Mouse (Mus musculus) CD4-positive helper T cell, adult 2 months (primary cell): ENCODE measurements around the gene Gm1123.

Experiments used
- DNase-seq: peaks from one replicate; pipeline ENCODE4 v3.0.0-alpha.2; 2012; ENCODE audit warnings: low read depth, missing footprints, low spot score

Gene Gm1123

DNA sequence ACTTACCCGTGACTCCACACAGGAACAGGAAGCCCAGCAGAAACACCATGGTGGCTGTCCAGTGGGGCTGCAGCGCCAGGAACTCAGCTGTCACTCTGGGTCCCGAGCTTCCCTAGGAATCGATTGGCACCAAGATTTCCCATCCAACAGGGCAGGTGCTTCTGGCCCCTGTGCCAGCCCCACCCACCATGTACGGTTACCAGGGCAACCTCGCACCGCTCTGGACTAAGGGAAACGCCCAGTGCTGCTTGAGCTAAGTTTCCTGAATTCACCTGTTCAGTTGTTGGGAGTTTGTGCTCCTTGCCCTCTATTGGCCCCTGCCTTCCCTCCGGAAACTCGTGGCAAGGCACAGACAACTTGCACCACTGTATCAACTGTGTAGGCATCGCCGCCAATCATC lies at the start of gene Gm1123:
Gm1123 (minus strand) TSS at position 141 of the 400 bp plus-strand sequence.
- no peak for DNase-seq

- DNase-seq, result no peak
Observed at GRCm38 (mm10) chr9:99081718-99082117, 46.2 kb upstream of the Gm1123 start.

DNA sequence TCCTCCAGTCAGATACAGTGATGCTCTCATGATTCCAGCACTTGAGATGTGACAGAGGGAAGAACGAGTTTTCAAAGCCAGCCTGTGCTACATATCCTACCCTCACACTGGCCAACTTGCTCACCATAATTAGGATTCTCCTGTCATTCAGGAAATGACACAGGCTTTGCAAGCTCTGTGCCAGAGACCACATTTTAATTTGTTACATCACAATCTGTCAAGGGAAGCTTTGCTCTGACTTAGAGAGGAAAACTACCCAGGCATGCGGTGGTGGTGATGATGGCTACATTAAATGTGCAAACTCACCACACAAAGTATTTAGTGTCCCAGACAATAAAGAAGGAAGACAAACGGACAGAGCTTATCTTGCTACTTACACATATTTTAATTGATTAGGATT lies 45.8 kb upstream of the Gm1123 start:
- no peak for DNase-seq

GRCm38 (mm10) chr9:99080657-99081056 lies 45.1 kb upstream of the Gm1123 start:
- no peak for DNase-seq

GRCm38 (mm10) chr9:99074462-99074861 lies 38.9 kb upstream of the Gm1123 start:
- DNase-seq, result no peak

- DNase-seq, result no peak
Observed at GRCm38 (mm10) chr9:99072538-99072937, 37.0 kb upstream of the Gm1123 start.

- DNase-seq, result no peak
Observed at GRCm38 (mm10) chr9:99065311-99065710, 29.8 kb upstream of the Gm1123 start.

GRCm38 (mm10) chr9:99064216-99064615 lies 28.7 kb upstream of the Gm1123 start:
- DNase-seq, result peak; percentile 48

DNA sequence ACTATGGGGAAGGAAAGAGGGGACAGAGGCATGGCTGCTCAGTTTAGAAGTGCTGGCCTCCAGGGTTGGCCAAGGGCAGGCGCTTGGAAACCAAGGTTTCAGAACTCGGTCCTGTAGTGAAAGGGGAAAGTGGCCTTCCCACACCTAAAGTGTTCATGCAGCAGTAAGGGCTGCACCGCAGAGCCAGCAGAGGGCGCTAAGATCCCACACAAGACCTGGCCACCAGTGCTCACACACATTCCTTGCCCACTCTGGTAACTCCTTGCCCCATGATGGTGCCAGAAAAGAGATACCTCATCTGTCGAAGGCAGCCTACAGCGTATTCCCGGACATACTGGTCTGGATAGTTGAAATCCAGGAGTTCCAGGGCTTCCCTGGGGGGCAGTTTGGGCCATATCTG lies 27.0 kb upstream of the Gm1123 start:
- peak; percentile 60 for DNase-seq

- no peak for DNase-seq
Observed at GRCm38 (mm10) chr9:99057751-99058150, 22.2 kb upstream of the Gm1123 start.

DNA sequence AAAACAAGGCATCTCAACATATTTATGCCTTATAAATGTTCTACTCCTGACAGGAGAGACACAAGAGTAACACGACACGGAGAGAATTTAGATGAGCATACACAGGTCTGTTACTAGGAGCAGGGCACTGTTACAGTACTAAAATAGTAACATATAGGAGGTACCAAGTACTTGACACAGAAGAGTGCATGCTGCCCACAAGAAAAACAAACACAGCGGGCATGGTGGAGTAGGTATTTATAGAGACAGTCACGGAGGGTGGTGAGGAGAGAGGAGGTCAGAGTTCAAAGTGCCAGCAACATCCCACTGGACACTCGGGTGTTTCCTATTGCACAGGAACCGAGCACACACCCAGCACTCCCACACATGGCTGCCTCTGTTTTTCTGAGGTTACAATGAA lies 14.2 kb upstream of the Gm1123 start:
- DNase-seq, result no peak

GRCm38 (mm10) chr9:99048724-99049250 lies 13.3 kb upstream of the Gm1123 start:
- no peak for DNase-seq

DNA sequence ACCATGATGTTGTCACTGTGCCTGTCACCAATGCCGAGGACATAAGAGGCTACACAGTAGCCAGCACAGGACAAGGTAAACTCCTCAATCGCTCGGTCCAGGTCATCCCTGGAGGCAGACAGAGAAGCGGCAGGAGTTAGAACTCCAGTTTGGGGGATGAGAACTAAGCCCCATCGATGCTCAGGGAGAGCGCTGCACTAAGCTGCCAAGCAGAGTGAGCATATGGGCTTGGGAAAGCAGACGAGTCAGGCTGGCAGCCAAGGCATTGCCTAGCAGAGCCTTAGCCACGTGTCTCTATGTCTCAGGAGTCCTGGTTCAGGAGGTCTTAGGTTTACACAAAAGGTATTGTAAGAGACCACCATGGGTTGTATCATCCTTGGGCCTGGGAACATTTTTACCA lies 9.2 kb upstream of the Gm1123 start:
- no peak for DNase-seq

DNA sequence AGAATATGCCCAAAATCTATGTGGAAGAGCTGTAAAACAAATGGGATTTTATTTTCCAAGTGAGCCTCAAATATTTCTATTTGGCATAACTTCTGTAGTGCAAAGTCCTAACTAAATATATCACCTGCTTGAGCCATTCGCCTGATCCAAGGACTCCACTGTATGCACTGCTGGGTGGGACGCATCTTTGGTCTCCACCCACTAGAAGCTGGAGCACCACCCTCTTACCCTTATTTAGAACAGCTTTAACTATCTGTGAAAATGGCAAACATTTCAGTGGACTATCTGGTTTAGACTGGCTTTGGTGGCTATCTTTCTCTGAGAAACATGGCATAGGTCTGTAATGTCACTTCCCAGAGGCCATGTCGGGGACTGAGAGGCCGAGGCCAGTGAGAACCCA lies 7.1 kb upstream of the Gm1123 start:
- DNase-seq, result no peak

GRCm38 (mm10) chr9:99041994-99042393 lies 6.5 kb upstream of the Gm1123 start:
- no peak for DNase-seq

GRCm38 (mm10) chr9:99034111-99034510 lies 1.4 kb downstream of the Gm1123 start:
- no peak for DNase-seq

- no peak for DNase-seq
Observed at GRCm38 (mm10) chr9:99032031-99032430, 3.5 kb downstream of the Gm1123 start.

DNA sequence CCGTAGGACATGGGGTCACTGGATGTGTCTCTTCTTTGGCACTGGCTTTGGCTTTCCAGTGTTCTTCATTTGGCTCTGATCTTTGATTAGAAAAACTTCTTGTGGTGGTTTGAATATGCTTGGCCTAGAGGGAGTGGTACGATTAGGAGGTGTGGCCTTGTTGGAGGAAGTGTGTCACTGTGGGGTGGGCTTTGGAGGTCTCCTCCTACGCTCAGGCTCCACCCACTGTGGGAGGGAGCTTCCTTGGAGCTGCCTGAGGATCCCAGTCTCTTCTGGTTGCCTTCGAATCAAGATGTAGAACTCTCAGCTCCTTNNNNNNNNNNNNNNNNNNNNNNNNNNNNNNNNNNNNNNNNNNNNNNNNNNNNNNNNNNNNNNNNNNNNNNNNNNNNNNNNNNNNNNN lies 13.8 kb downstream of the Gm1123 start:
- no peak for DNase-seq

GRCm38 (mm10) chr9:99021166-99021565 lies 14.3 kb downstream of the Gm1123 start:
- DNase-seq, result no peak

GRCm38 (mm10) chr9:99017679-99018078 lies 17.8 kb downstream of the Gm1123 start:
- DNase-seq, result no peak

- no peak for DNase-seq
Observed at GRCm38 (mm10) chr9:99016759-99017158, 18.8 kb downstream of the Gm1123 start.

DNA sequence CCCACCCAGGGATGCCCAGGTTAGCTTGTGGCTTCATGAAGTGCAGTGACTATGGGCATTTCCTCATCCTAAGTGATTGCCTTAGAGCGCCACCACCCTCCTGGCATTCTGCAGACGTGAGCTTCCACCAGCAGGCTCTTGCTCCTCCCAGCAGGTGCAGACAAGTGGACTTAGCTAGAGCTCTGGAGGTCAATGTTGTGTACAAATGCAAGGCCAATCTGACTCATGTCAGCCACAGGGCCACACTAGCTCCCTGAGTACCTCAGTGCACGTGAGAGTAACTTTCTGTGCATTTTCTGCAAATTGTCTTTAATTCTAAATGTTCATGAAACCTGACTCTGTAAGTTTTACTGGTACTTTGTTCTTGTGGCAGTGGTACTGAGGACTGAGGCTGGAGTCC lies 19.2 kb downstream of the Gm1123 start:
- no peak for DNase-seq

- no peak for DNase-seq
Observed at GRCm38 (mm10) chr9:99009898-99010199, 25.7 kb downstream of the Gm1123 start.

GRCm38 (mm10) chr9:99009069-99009897 lies 26.2 kb downstream of the Gm1123 start:
- peak; percentile 56 for DNase-seq
